ENCODE assay signal across 9 mouse cellular contexts in the genomic region with DNA sequence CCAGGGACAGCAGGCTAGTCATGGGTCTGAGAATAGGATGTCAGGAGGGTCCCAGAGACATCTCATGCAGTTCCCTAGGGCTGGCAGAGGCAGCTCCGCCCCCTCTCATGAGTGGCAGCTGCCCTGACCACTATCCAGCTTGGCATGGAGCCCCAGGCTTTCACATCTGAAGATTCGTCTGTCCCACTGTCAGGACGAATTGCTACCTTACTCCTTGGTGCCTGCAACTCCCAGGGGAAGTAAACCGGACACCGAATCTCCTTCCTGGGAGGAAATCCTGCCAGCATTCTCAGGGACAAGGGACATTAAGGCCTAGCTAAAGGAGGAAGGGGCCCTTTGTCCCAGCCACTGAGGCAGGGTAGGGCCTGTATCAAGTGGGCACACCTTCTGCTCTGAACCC. TPM values are rescaled to one million over a fixed set of nuclear protein-coding genes. Genes with fewer than 3 reads are reported as not detected.
DNase-seq lines count a peak whose midpoint lies in the region; ATAC-seq and TF ChIP-seq lines count a peak whose summit lies in the region.
"Had no signal": no experiment of that assay in that cellular context is flagged by ENCODE, and none has a peak within 500 bp of the region (broad histone marks: within the 10 kb centered on the region; RNA-seq: fewer than 3 reads in every experiment).

No protein-coding gene starts in this region.

- no peak for DNase-seq in left cerebral cortex, adult 2 months (ENCODE audit: extremely low spot score in 1 of 2, low spot score in 2 of 2)
- DNase-seq in left cerebral cortex, postnatal 36 days (ENCODE audit: low spot score in 2 of 2): no peak
- peak; percentile 79 for DNase-seq in heart, adult 8-10 months (ENCODE audit: low spot score)
- DNase-seq in urinary bladder, postnatal 10 days (ENCODE audit: low spot score): no peak
- no peak for DNase-seq in adipocyte (ENCODE audit: low spot score)
- DNase-seq in c-Kit-positive CD71-positive TER-119-positive erythroid progenitor cells, embryonic 14.5 days (ENCODE audit: low spot score): no peak

- 61% methylated on average over 5 of the region's 5 CpGs for WGBS in kidney, embryonic 14.5 days
- 56% methylated on average over 5 of the region's 5 CpGs for WGBS in midbrain, embryonic 12.5 days

- H3K36me3 ChIP-seq in kidney, embryonic 14.5 days (ENCODE audit: control insufficient read depth, insufficient read depth, low read length): no peaks in the 10 kb centered on the region
- no peaks in the 10 kb centered on the region for H3K36me3 ChIP-seq in midbrain, embryonic 12.5 days

- no peak overlapping the region for H3K4me2 ChIP-seq in kidney, embryonic 14.5 days (replicated peaks; ENCODE audit: low read depth, low read length)
- no peak overlapping the region for H3K4me2 ChIP-seq in midbrain, embryonic 12.5 days (replicated peaks)

- H3K27me3 ChIP-seq in kidney, embryonic 14.5 days (ENCODE audit: control insufficient read depth, insufficient read depth, low read length): no peaks in the 10 kb centered on the region
- peaks cover 18% of the 10 kb centered on the region for H3K27me3 ChIP-seq in midbrain, embryonic 12.5 days

- H3K4me1 ChIP-seq in kidney, embryonic 14.5 days (ENCODE audit: control insufficient read depth, insufficient read depth, low read length): peaks cover 38% of the 10 kb centered on the region
- H3K4me1 ChIP-seq in midbrain, embryonic 12.5 days: peaks cover 88% of the 10 kb centered on the region

- intact Hi-C loops in left cerebral cortex, adult 2 months (cut with DNase I): no loop called here
- intact Hi-C loops in left cerebral cortex, postnatal 36 days (cut with DNase I): no loop called here

- H3K4me3 ChIP-seq in left cerebral cortex, adult 2 months: no peak overlapping the region
- no peak overlapping the region for H3K4me3 ChIP-seq in kidney, embryonic 14.5 days (ENCODE audit: low read length)
- no peak overlapping the region for H3K4me3 ChIP-seq in midbrain, embryonic 12.5 days
- H3K4me3 ChIP-seq: megakaryocyte, embryonic 14.5 days had no signal

- no peak overlapping the region; the same call in 1 of the 2 replicates for H3K9ac ChIP-seq in kidney, embryonic 14.5 days (ENCODE audit: low read depth, low read length)
- no peak overlapping the region for H3K9ac ChIP-seq in midbrain, embryonic 12.5 days (replicated peaks)

- H3K27ac ChIP-seq in left cerebral cortex, adult 2 months: peak overlapping the region; percentile 84
- peak overlapping the region; percentile 73 for H3K27ac ChIP-seq in kidney, embryonic 14.5 days (ENCODE audit: low read depth, low read length)
- H3K27ac ChIP-seq in midbrain, embryonic 12.5 days (replicated peaks): peak overlapping the region; percentile 32; the same call in 1 of the 2 replicates

- TF ChIP-seq CTCF in left cerebral cortex, adult 2 months (IDR thresholded peaks at IDR 0.05): no peak

- ATAC-seq in kidney, embryonic 14.5 days (ENCODE audit: low FRiP score, low TSS enrichment): no peak
- no peak for ATAC-seq in midbrain, embryonic 12.5 days (ENCODE audit: low FRiP score, low read depth)

- H3K9me3 ChIP-seq in kidney, embryonic 14.5 days (ENCODE audit: control insufficient read depth, low read length): no peaks in the 10 kb centered on the region
- H3K9me3 ChIP-seq in midbrain, embryonic 12.5 days: no peaks in the 10 kb centered on the region
- H3K9me3 ChIP-seq: megakaryocyte, embryonic 14.5 days had no signal

RNA-seq across cellular contexts. Expression of a gene that starts 14.6 kb away (rescaled TPM):
- total RNA-seq in left cerebral cortex, adult 2 months (2021): 100 to 1,000 TPM; 178 to 185 TPM
- total RNA-seq in left cerebral cortex, postnatal 36 days (2021): 100 to 1,000 TPM; 171 to 177 TPM
- 10 to 100 TPM in 2 of 4 experiments, 1 to 10 TPM in 2; 8.6 to 12.9 (median 10.1) TPM for total RNA-seq in heart, adult 8-10 months (2022)
- polyA plus RNA-seq in kidney, embryonic 14.5 days (2014; fragmentation: Nextera tagmentation; extraction: Ambion mirVana): 9.3 and 16.5 TPM in 2 replicates
- polyA plus RNA-seq in midbrain, embryonic 12.5 days (2016; fragmentation: Nextera tagmentation; extraction: Ambion mirVana): 28.9 and 34.0 TPM in 2 replicates

Comparison
In these comparisons a context has a peak if more than half of its experiments do, and no peak if none do; other contexts are left out.
1. H3K27ac ChIP-seq: peak in every context shown above with its lines; median percentile 84 in left cerebral cortex, adult 2 months; 73 in kidney, embryonic 14.5 days; 32 in midbrain, embryonic 12.5 days.
2. RNA of a gene that starts 14.6 kb away (total RNA-seq): 178 to 185 TPM in left cerebral cortex, adult 2 months and 171 to 177 TPM in left cerebral cortex, postnatal 36 days; 8.6 to 12.9 TPM in heart, adult 8-10 months; every median in the first group is over 10 times any median in the second.